Mouse (Mus musculus) heart, adult 11 months (tissue): ENCODE measurements around the gene Olfr1358.
"Not testable (repeated sequence)": the region's sequence is repeated elsewhere in the genome, so short reads cannot be mapped to it uniquely, and the experiment has no call there.

Experiments used
- DNase-seq: peaks from one replicate; pipeline ENCODE4 v3.0.0; 2022

The Olfr1358 gene

GRCm38 (mm10) chr10:78517128-78517527, at the start of gene Olfr1358:
Gene Olfr1358, plus strand, starts transcription at chr10:78517428.
- no peak for DNase-seq

GRCm38 (mm10) chr10:78467761-78468310, 49.4 kb upstream of the Olfr1358 start:
- DNase-seq, result peak; percentile 92

DNA sequence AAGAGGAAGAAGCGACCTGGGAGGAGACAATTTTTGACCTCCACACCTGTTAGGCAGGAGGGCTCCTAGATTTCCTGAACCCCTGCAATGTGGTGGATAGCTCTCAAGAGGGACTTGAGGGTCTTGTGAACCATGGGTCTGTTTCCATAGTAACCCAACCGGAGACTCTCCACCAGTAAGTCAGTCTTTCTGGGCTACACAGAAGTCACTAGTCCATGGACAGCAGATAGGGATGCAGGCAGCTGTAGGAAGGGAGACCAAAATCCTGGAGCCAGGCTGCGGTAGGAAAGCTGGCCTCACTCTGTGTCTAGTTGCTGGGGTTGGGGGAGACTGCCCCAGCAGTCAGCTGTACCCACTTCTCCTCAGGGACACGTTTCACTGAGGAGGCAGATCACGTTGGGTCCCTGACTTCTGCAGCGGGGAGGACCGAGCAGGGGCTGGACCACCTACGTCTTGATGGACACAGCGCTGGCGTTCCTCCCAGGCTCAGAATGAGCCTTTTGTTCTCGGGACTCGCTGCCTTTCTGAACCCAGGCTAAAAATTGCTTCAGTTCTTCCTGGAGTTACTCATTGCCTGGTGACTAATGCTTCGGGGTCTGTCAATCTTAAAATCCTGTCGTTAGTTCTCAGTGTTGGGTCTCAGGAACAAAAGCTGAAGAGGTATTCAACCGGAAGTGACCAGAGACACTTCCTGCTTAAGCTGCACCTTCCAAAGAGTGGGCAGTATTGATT, 46.5 kb upstream of the Olfr1358 start:
- DNase-seq, result peak; percentile 94

GRCm38 (mm10) chr10:78472046-78472445, 45.2 kb upstream of the Olfr1358 start:
- no peak for DNase-seq

DNA sequence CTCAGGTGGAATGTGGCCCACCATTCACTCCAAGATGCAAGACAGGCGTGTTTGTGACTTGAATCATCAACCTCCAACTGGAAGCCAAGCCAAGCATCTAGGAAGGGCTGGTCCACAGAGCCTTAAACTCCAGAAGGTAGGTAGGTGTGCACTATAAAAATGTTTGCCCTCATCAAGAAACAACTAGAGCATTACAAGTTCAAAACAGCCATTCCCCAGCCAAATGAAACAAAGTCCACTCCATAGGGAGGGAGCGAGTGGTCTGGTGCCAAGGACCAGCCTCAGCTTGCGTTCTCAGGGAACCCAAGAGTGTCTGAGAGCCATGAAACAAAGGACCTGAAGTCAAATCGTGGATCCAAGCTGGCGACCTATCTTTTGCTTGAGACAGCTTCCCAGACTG, 43.8 kb upstream of the Olfr1358 start:
- no peak for DNase-seq

- no peak for DNase-seq
Measured at GRCm38 (mm10) chr10:78474759-78475158, 42.5 kb upstream of the Olfr1358 start.

GRCm38 (mm10) chr10:78476821-78477220, 40.4 kb upstream of the Olfr1358 start:
- peak; percentile 93 for DNase-seq

- peak; percentile 90 for DNase-seq
Measured at GRCm38 (mm10) chr10:78480954-78481927, 36.0 kb upstream of the Olfr1358 start.

GRCm38 (mm10) chr10:78481928-78482499, 35.2 kb upstream of the Olfr1358 start:
- peak; percentile 96 for DNase-seq

DNA sequence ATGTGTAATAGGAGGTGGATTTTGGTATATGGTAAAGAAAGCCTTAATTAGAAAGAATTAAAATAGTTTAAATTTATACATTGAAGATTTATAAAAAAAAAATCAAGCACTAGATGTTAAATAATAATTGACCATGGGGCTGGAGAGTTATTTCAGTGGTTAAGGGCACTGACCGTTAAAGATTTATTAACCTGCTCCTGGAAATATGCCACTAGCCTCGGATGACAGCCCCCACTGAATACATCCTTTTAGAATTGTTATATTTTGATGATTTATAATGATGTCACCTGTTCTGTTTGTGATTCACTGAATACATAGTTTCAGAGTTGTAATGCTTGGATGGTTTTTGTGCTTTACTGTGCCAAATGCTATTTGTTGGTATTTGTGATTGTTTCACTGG, 31.9 kb upstream of the Olfr1358 start:
- not testable (repeated sequence) for DNase-seq

DNA sequence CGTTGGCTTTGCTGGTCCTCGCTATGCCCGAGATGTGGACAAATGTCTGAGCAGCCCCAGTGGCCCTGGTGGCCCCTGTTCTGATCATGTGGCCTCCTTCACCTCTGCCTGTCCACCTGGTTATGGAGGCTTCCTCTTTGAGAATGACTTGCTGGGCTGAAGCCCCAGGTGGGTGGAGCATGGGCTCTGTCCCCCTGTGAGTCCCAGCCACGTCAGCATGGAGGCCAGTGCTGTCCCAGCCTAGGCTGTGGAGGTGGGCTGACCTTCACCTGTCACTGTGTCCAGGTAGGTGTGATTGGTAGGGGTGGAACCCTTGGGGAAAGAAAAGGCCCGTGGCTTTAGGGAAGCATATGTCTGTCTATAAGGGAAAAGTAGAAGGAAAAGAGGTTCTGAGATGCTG, 30.4 kb upstream of the Olfr1358 start:
- peak; percentile 86 for DNase-seq

DNA sequence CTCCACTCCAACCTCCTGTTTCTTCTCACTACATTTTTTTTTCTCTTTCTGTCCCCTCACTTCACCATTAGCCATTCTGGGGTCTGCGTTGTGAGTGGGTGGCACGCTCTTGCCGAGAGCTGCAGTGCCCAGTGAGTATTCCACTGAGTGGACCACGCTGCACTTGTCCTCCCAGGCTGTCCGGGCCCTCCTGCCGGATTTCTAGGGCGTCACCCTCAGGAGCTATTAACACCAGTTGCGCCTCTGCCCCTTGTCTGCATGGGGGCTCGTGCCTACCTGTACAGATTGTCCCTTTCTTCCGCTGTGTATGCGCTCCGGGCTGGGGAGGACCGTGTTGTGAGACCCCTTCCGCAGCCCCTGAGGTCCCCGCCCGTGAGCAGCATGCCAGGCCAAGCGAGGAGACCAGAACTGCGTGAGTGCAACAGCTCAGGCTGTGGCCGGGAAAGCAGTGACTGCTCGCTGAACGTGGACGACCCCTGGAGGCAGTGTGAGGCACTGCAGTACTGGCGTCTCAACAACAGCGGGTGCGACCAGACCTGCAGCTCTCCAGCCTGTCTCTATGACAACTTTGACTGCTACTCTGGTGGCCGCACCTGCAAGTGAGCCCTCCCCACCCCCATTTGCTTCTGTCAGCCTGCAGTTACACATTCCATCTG, 29.7 kb upstream of the Olfr1358 start:
- DNase-seq, result peak; percentile 96

GRCm38 (mm10) chr10:78502986-78503733, 14.1 kb upstream of the Olfr1358 start:
- peak; percentile 56 for DNase-seq

DNA sequence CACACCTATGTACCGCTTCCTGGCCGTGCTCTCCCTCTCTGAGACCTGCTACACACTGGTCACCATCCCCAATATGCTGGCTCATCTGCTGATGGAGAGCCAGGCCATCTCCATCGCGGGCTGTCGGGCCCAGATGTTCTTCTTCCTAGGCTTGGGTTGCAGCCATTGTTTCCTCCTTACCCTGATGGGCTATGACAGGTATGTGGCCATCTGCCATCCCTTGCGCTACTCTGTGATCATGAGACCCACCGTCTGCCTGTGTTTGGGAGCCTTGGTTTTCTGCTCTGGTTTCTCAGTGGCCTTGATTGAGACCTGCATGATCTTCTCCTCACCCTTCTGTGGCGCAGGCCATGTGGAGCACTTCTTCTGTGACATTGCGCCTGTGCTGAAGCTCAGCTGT, 2.6 kb downstream of the Olfr1358 start:
- DNase-seq, result peak; percentile 89

DNA sequence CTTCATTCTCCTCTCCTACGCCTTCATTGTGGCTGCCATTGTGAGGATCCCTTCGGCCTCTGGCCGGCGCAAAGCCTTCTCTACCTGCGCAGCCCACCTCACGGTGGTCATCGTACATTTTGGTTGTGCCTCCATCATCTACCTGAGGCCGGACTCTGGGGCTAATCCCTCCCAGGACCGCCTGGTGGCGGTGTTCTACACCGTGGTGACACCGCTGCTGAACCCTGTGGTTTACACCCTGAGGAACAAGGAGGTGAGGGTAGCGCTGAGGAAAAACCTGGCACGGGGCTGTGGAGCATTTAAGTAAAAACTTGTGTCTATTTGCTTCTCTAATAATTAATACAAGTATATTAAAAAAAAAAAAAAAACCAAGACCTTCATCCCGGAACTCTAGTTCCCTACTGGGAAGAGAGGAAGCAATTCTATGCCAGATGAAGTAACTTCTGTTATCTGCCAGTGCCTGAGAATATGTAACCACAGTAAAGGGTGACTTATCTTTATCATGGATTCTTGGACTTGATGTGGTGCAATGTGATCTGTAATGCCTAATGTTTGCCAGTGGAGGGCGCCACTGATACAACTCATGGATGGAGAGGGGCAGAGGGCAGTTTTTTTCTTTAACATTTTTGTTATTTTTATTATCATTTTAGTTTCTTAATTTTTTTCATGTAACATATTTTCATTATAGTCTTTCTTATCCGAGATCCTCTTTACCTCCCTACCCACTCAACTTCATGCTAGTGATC, 3.2 kb downstream of the Olfr1358 start:
- DNase-seq, result no peak

- not testable (repeated sequence) for DNase-seq
Measured at GRCm38 (mm10) chr10:78525071-78525470, 7.8 kb downstream of the Olfr1358 start.

GRCm38 (mm10) chr10:78525511-78525910, 8.3 kb downstream of the Olfr1358 start:
- DNase-seq, result no peak

GRCm38 (mm10) chr10:78540943-78541342, 23.7 kb downstream of the Olfr1358 start:
- peak; percentile 82 for DNase-seq

- peak; percentile 41 for DNase-seq
Measured at GRCm38 (mm10) chr10:78565070-78565469, 47.8 kb downstream of the Olfr1358 start.

DNA sequence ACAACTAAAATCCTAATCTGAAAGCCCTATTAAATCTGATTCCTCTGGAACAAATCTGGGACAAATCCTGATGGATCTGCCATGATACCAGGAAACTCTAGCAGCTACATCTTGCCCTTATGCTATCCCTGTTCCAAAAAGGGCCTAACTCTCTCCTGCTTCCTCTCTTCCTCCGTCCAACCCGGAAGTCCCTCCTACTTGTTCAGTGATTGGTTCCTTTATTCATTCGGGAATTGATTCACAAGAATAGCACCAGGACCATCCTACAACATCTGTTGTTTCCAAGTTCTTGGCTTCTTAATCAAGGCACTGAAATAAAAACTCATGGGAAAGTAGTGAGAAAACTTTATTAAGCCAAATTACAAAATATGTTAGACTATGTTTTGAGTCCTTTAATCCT, 52.0 kb downstream of the Olfr1358 start:
- peak; percentile 86 for DNase-seq

- DNase-seq, result peak; percentile 9
Measured at GRCm38 (mm10) chr10:78569686-78570085, 52.5 kb downstream of the Olfr1358 start.
